Mouse (Mus musculus) spleen, embryonic (tissue): ENCODE results near the gene Prpf6.

Experiments used
- CTCF ChIA-PET: fragments of 350-600 bp; sonication (Branson Sonifier 250); formaldehyde crosslinking; loops from one replicate; lab custom pipeline; 2022; lab: Charles Lee

Gene Prpf6

DNA sequence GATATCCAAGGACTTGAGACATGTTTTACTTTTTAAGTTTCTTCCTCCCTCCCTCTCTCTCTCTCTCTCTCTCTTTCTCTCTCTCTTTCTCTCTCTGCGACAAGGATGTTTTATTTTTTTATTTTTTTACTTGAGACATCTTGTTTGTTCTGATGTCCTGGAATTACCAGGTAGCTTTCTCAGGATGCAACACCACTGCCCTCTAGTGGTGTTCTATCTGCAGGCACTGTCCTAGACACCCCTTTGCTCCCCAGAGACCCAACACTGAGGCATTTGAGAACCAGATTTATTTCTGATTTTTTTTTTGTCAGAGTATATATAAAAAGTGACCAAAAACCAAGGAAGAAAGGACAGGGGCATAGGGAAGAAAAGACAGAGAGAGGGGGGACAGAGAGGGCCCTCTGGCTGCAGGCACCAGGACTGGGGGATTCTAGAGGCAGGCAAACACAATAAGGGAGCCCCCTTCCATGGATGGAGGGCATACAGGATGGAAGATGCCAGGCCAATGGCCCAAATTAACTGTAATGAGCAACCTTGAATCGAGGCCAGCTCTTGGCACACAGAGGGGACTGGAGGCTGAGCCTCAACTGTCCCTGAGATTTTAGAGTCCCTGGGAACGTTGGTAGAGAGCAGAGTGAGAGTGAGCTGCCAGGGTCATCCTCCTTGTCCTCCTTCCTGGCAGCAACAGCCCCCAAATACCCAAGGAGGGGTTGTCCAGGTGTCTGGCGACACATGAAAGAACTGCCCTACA lies 3.5 kb downstream of the Prpf6 start:
- CTCF ChIA-PET: interaction anchor here (0.7 kb wide), 1 partner anchor 1088 kb away, joined by 4 read pairs; no protein-coding TSS in a partner anchor

DNA sequence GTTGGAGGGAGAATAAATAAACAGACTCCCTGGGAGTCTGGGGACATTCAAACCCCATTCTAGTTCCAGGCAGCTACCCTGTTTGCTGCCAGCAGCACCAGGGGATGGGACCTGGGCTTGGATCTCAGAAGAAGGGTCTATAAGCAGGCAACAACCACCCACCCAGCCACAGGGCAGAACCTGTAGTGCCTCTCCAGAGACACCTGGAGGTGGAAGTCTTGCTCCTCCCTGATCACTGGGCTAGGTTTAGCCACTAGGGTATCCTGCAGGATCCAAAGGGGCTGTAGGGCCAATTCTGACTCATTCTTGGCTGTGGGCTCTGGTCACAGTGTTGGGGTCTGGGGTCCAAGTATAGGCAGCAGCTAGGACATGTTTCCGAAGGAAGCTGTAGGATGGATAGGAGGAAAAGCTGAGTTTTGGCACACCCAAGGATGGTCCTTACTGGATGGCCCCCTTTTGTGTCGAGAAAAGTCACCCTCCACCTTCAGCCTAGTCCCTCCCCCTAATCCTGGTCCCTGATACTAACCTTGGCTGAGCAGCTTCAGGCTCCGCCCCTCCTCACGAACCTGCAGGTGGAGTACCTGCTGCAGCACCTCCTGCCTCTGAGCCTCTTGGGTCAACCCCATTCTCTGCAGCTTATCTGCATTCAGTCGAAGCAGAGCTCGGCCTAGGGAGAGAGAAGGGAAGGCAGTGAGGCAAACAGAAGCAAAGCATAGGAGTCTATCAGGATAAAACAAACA lies 4.7 kb downstream of the Prpf6 start:
- CTCF ChIA-PET: no interaction called here

DNA sequence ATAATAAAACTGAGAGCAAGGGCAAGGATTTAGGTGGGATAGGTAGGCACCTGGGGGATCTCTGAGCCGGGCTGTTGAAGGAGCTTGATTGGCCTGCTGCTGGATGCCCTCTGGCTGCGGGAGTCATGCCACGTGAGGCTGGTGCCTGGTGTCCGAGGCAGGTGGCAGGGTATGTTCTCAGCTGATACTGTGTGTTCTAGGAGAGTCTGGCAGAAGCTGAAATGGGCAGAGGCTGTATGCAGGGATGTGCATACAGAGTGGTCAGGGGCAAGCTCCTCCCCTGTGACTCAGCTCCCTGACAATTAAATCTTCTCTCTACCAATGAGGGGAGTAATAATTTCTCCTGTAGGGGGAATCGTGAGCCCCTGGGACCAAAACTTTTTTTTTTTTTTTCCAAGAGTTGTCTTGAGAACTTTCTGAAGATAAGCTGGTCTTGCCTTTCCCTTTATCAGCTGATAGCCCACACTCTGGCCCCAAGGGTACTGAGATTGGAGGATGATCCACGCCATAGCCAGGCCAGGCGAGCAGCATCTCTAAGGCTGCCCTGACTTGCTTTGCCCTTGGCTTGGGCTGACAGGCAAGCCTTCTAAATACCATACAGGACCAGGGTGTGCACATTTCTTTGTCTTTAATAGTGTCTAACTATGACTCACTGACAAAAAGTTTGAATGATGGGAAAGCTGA lies 5.9 kb downstream of the Prpf6 start:
- CTCF ChIA-PET: interaction anchor here (0.7 to 0.9 kb wide), 2 partner anchors 86 to 733 kb away, joined by 5 read pairs; no protein-coding TSS in a partner anchor

- CTCF ChIA-PET: interaction anchor here (0.7 to 1.0 kb wide), 2 partner anchors 101 to 183 kb away, joined by 3 to 13 read pairs; no protein-coding TSS in a partner anchor
Observed at GRCm38 (mm10) chr2:181598454-181599351, 7.0 kb downstream of the Prpf6 start, which contains the start of gene Samd10. Gene Samd10 (minus strand): TSS chr2:181599212.

- CTCF ChIA-PET: interaction anchor here (0.5 kb wide), 1 partner anchor 185 kb away, joined by 3 read pairs; no protein-coding TSS in a partner anchor
Observed at GRCm38 (mm10) chr2:181600226-181600758, 8.6 kb downstream of the Prpf6 start.

DNA sequence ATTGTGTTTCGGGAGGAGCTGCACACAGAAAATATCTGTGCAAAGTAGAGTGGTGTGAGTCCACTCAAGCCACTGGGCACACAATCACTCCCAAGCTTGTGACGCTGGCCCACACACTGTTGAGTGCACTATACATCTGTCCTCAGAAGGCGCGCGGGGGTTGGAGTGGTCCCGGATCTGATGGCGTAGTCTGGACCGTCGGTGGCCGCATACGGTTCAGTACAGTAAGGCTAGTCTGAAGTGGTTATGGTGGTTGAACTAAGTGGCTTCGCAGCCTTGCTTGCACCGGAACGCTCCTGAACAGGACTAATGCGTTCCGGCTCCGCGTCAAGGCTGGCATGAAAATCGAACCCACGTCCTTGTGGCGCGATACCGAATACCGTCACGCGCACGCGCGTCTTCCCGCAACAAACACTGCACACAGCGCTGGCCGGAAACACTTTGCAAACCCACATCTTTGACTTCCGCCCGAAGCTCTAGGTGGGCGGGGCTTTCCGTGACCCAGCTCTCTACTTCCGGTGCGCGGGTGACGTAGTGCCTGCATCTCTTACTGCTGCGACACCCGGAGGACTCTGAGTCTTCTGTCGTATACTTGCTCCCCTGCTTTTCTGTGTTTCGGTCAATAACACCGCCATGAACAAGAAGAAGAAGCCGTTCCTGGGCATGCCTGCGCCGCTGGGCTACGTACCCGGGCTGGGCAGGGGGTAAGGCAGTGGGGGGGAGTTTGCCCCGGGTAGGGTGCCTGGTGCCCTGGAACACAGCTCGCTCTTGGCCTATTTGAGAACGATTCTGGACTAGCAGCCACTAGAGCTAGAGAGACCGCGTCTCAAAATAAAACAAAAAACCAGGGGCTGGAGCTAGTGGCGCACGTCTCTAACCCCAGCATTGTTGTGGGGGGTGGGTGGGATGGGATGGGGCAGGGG lies 9.4 kb downstream of the Prpf6 start:
- CTCF ChIA-PET: no interaction called here

DNA sequence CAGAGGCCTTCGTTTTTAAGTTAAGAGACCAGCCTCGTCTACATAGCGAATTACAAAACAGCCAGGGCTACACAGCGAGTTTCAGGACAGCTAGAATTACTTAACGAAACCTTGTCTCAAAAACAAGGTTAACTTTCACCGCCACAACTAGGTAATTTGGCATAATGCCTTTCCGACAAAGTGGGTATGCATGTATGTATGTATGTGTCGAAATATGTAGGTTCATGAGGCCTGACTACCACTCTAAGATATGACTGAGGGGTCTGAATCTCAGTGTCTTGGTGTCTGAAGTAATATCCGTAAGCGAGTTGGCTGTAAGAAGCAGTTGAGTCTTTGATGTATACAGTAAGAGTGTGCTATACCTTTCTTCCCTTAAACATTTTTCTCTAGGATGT lies 10.1 kb downstream of the Prpf6 start:
- CTCF ChIA-PET: no interaction called here

- CTCF ChIA-PET: no interaction called here
Observed at GRCm38 (mm10) chr2:181602367-181602766, 10.7 kb downstream of the Prpf6 start.

- CTCF ChIA-PET: no interaction called here
Observed at GRCm38 (mm10) chr2:181618761-181619495, 27.3 kb downstream of the Prpf6 start.

- CTCF ChIA-PET: no interaction called here
Observed at GRCm38 (mm10) chr2:181623401-181623800, 31.7 kb downstream of the Prpf6 start.

DNA sequence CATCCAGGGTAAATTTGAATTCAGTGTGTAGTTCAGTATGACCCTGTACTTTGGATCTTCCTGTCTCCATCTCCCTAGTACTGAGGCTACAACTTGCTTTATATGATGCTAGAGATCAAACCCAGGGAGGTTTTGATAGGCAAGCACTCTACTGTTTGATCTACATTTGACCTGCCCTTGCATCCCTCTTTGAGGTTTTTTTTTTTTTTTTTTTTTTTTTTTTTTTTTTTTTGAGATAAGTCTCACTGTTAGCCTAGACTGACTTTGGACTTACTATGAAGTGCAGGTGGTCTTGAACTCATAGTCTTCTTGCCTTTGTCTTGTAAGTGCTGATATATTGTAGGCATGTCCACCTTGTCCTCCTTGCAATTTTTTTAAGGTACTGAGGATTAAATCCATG lies 36.8 kb downstream of the Prpf6 start:
- CTCF ChIA-PET: no interaction called here

- CTCF ChIA-PET: no interaction called here
Observed at GRCm38 (mm10) chr2:181632624-181633023, 41.0 kb downstream of the Prpf6 start.

DNA sequence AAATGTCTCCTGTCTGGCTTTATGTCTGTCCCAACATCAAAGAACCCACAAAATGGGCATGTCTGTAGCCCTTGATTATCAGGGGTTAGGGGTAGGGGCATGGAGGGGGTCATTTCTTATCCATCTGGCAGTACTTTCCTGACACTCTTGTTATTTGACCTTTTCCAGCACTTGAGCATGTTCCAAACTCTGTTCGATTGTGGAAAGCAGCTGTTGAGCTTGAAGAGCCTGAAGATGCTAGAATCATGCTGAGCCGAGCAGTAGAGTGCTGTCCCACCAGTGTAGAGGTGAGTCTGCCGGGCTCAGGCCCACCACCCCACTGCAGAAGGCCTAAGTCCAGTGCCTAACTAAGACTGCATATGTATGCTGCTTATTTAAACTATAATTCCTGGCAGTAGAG lies 44.2 kb downstream of the Prpf6 start:
- CTCF ChIA-PET: no interaction called here

- CTCF ChIA-PET: interaction anchor here (1.6 kb wide), 1 partner anchor 34 kb away, joined by 4 read pairs; no protein-coding TSS in a partner anchor
Observed at GRCm38 (mm10) chr2:181644361-181644760, 52.7 kb downstream of the Prpf6 start.

DNA sequence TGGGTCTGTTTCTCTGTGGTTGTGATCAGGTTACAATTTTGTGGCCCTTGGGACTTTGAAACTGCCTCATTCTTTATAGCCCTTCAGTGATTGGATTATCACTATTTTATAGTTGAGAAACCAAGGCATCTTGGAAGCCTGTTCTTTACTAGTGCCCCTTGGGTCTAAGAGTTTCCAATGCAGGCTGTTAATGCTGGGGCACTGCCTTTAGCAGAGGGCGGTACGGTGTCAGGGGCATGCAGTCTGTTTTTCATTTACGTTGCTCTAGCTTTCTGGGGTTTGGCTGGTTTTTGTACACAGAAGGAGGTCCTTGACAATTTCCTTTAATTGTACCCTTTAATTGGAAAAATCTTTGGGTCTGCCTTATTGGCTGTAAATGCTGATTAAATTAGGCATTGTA lies 54.0 kb downstream of the Prpf6 start:
- CTCF ChIA-PET: no interaction called here

DNA sequence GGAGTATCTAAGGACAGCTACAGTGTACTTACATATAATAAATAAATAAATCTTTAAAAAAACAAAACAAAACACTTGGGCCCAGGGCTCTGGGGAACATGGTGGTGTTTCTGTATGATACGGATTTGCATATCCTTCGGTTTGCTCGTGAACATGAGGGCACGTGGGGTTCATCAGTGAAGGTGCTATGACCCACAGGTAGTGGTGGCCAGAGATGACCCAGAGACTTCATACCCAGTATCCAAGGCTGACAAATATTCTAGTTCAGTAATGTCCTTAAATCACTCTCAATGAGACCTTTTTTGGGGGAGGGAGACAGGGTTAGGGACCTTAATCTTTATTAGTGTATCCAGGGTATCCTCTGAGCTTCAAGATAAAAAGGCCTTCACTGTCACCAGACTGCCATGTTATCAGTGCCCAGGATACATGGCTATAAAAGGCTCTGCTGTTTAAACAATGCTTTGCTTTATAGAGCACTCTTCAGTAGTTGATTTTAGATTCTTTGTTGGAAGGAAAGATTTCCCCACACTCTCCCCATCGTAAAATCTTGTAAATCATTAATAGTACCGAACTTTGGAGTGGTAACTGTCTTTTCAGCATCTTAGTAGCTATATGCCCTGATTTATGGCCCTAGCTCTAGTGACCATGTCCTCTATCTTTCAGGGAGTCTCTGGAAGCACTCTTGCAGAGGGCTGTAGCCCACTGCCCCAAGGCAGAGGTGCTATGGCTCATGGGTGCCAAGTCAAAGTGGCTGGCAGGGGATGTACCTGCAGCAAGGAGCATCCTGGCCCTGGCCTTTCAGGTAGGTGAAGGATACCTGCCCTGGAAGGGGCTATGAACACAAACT lies 55.2 kb downstream of the Prpf6 start:
- CTCF ChIA-PET: no interaction called here

- CTCF ChIA-PET: no interaction called here
Observed at GRCm38 (mm10) chr2:181648926-181649325, 57.3 kb downstream of the Prpf6 start.

- CTCF ChIA-PET: interaction anchor here (1.3 kb wide), 1 partner anchor 9 kb away, joined by 3 read pairs; no protein-coding TSS in a partner anchor
Observed at GRCm38 (mm10) chr2:181653065-181653464, 61.4 kb downstream of the Prpf6 start.
